Mouse (Mus musculus) lung, embryonic 14.5 days (tissue): ENCODE measurements around the gene Epn2. TPM values are rescaled to one million over a fixed set of nuclear protein-coding genes. Genes with fewer than 3 reads are reported as not detected.

Experiments used
- ATAC-seq: fragments of 200-750 bp; cut with Nextera tagmentation; 2 replicates; pipeline ENCODE4 v1.8.0; 2017; ENCODE audit warnings: mild to moderate bottlenecking, moderate TSS enrichment, moderate library complexity; ENCODE audit not compliant: insufficient read depth
- DNase-seq: peaks from one replicate; pipeline ENCODE4 v3.0.0-alpha.2; 2015
- H3K27ac ChIP-seq: fragments of 300-500 bp; sonication (generic); 2 replicates; pipeline ENCODE4 v1.5.1; 2014; ENCODE audit warnings: low read depth, mild to moderate bottlenecking, moderate library complexity
- H3K27me3 ChIP-seq: fragments of 300-500 bp; sonication (generic); 2 replicates; pipeline ENCODE4 v1.6.1; 2014; ENCODE audit warnings: low read length, control low read depth; ENCODE audit not compliant: insufficient read depth
- H3K36me3 ChIP-seq: fragments of 300-500 bp; sonication (generic); 2 replicates; pipeline ENCODE4 v1.6.1; 2014; ENCODE audit warnings: control low read depth; ENCODE audit not compliant: insufficient read depth
- H3K4me1 ChIP-seq: fragments of 300-500 bp; sonication (generic); 2 replicates; pipeline ENCODE4 v1.6.1; 2014; ENCODE audit warnings: antibody characterized with exemption, control low read depth; ENCODE audit not compliant: insufficient read depth
- H3K4me2 ChIP-seq: fragments of 300-500 bp; sonication (generic); 2 replicates; pipeline ENCODE4 v1.6.1; 2014; ENCODE audit warnings: mild to moderate bottlenecking
- H3K4me3 ChIP-seq: fragments of 300-500 bp; sonication (generic); 2 replicates; pipeline ENCODE4 v1.5.1; 2014; ENCODE audit warnings: low read depth, low read length
- H3K9ac ChIP-seq: fragments of 300-500 bp; sonication (generic); 2 replicates; pipeline ENCODE4 v1.6.1; 2014
- H3K9me3 ChIP-seq: fragments of 300-500 bp; sonication (generic); 2 replicates; pipeline ENCODE4 v1.6.1; 2016; ENCODE audit warnings: low read depth, low read length, control low read depth
- CTCF ChIP-seq: IDR thresholded peaks from 2 replicates; pipeline ENCODE4 v1.5.1; 2016; ENCODE audit warnings: antibody characterized with exemption, low read depth
- WGBS: fragments of 180-500 bp; shearing (Covaris S2); extraction: QIAGEN DNeasy Blood & Tissue Kit; methylation state at CpG from one replicate; pipeline ENCODE4 v1.1.7; 2014; 5-methylcytosine and 5-hydroxymethylcytosine counted together
- polyA plus RNA-seq: library from polyadenylated mRNA; unstranded; fragments of >200 nt; fragmentation: Nextera tagmentation; extraction: Ambion mirVana; gene quantifications from 2 replicates; pipeline ENCODE4 v1.2.1, GENCODE M21; 2014

Epn2 gene
- polyA plus RNA-seq, 1 experiment from 2014 or later: 30.0 TPM

- ATAC-seq: no peak
- 82% methylated on average over 2 of the region's 2 CpGs for WGBS
Measured at GRCm38 (mm10) chr11:61532820-61533219, 46.7 kb downstream of the Epn2 start.

GRCm38 (mm10) chr11:61529268-61529713, 50.2 kb downstream of the Epn2 start:
- WGBS: 52% methylated on average over 4 of the region's 4 CpGs
- no peak overlapping the region for H3K4me2 ChIP-seq
- no peaks in the 10 kb centered on the region for H3K9me3 ChIP-seq
- H3K4me1 ChIP-seq: no peaks in the 10 kb centered on the region
- H3K36me3 ChIP-seq: peaks cover 13% of the 10 kb centered on the region; the same call in 1 of the 2 replicates
- 0 out of 2 replicates have a peak overlapping the region, but pooled peaks have one; percentile 33 for H3K27ac ChIP-seq
- no peak overlapping the region for H3K4me3 ChIP-seq
- no peaks in the 10 kb centered on the region for H3K27me3 ChIP-seq
- ATAC-seq: 0 out of 2 replicates have a peak, but pooled peaks have one; percentile 11
- DNase-seq: peak; percentile 40
- TF ChIP-seq CTCF: no peak
- H3K9ac ChIP-seq: no peak overlapping the region

More at GRCm38 (mm10) chr11:61532820-61533219, 46.7 kb downstream of the Epn2 start:
- Histone ChIP-seq H3K4me1 (no peaks in the 10 kb centered on the region), H3K27me3 (no peaks in the 10 kb centered on the region), H3K4me2 (no peak overlapping the region), H3K9ac (no peak overlapping the region), H3K36me3 (peaks cover 13% of the 10 kb centered on the region; the same call in 1 of the 2 replicates), H3K27ac (no peak overlapping the region), H3K9me3 (no peaks in the 10 kb centered on the region), H3K4me3 (no peak overlapping the region)
- no peak for TF ChIP-seq CTCF
- DNase-seq: no peak

- ATAC-seq: no peak
- H3K4me2 ChIP-seq: no peak overlapping the region
- H3K36me3 ChIP-seq: peaks cover 12% of the 10 kb centered on the region
Measured at GRCm38 (mm10) chr11:61526872-61527271, 52.6 kb downstream of the Epn2 start.

GRCm38 (mm10) chr11:61519484-61520107, 59.9 kb downstream of the Epn2 start:
- Histone ChIP-seq H3K4me1 (no peaks in the 10 kb centered on the region), H3K4me2 (no peak overlapping the region), H3K9me3 (no peaks in the 10 kb centered on the region), H3K9ac (no peak overlapping the region), H3K4me3 (no peak overlapping the region), H3K27me3 (no peaks in the 10 kb centered on the region), H3K27ac (no peak overlapping the region), H3K36me3 (peaks cover 59% of the 10 kb centered on the region)
- WGBS: 89% methylated on average over 3 of the region's 3 CpGs
- TF ChIP-seq CTCF: no peak
- no peak for ATAC-seq
- no peak for DNase-seq

More at GRCm38 (mm10) chr11:61526872-61527271, 52.6 kb downstream of the Epn2 start:
- no peak for TF ChIP-seq CTCF
- 92% methylated on average over 1 of the region's 1 CpGs for WGBS
- Histone ChIP-seq H3K4me3 (no peak overlapping the region), H3K4me1 (no peaks in the 10 kb centered on the region), H3K9me3 (no peaks in the 10 kb centered on the region), H3K27me3 (no peaks in the 10 kb centered on the region), H3K9ac (no peak overlapping the region), H3K27ac (no peak overlapping the region)
- no peak for DNase-seq

GRCm38 (mm10) chr11:61518871-61519270, 60.6 kb downstream of the Epn2 start:
- Histone ChIP-seq H3K36me3 (peaks cover 62% of the 10 kb centered on the region), H3K27me3 (no peaks in the 10 kb centered on the region), H3K9me3 (no peaks in the 10 kb centered on the region), H3K4me2 (no peak overlapping the region), H3K4me3 (no peak overlapping the region), H3K9ac (no peak overlapping the region), H3K27ac (no peak overlapping the region), H3K4me1 (no peaks in the 10 kb centered on the region)
- WGBS: 82% methylated on average over 3 of the region's 3 CpGs
- no peak for DNase-seq
- TF ChIP-seq CTCF: no peak
- no peak for ATAC-seq

GRCm38 (mm10) chr11:61517971-61518370, 61.5 kb downstream of the Epn2 start:
- no peak overlapping the region for H3K4me3 ChIP-seq
- peaks cover 68% of the 10 kb centered on the region for H3K36me3 ChIP-seq
- H3K4me2 ChIP-seq: no peak overlapping the region
- ATAC-seq (no peak), DNase-seq (no peak)
- WGBS: 77% methylated on average over 1 of the region's 1 CpGs
- TF ChIP-seq CTCF: no peak
- H3K4me1 ChIP-seq: no peaks in the 10 kb centered on the region
- no peaks in the 10 kb centered on the region for H3K9me3 ChIP-seq
- no peak overlapping the region for H3K27ac ChIP-seq
- H3K9ac ChIP-seq: no peak overlapping the region
- no peaks in the 10 kb centered on the region for H3K27me3 ChIP-seq

- peak; percentile 66 for TF ChIP-seq CTCF
- WGBS: 27% methylated on average over 3 of the region's 3 CpGs
- Histone ChIP-seq H3K27ac (no peak overlapping the region), H3K9ac (no peak overlapping the region), H3K4me1 (no peaks in the 10 kb centered on the region), H3K9me3 (no peaks in the 10 kb centered on the region), H3K36me3 (peaks cover 48% of the 10 kb centered on the region), H3K4me3 (no peak overlapping the region), H3K4me2 (no peak overlapping the region), H3K27me3 (no peaks in the 10 kb centered on the region)
- ATAC-seq (no peak), DNase-seq (peak; percentile 75)
Measured at GRCm38 (mm10) chr11:61514953-61515352, 64.5 kb downstream of the Epn2 start.
